Mouse (Mus musculus) megakaryocyte-erythroid progenitor cell, adult 5-6 weeks (primary cell): ENCODE results near the gene Mycn. TPM values are rescaled to one million over a fixed set of nuclear protein-coding genes. Genes with fewer than 3 reads are reported as not detected.

Experiments
- ATAC-seq: replicated peaks from 2 replicates; pipeline ENCODE4 v1.8.0; 2016; ENCODE audit warnings: mild to moderate bottlenecking, inconsistent platforms; ENCODE audit not compliant: severe bottlenecking, poor library complexity, low FRiP score, low TSS enrichment
- total RNA-seq, 2 experiments: library from RNA; stranded (forward) in 1 of 2; stranded (reverse) in 1 of 2; fragments of 200-1000, 215-1000 nt in 1 of 2; fragments of >200 nt in 1 of 2; fragmentation: Nextera tagmentation in 1 of 2; gene quantifications; 2 replicates each; pipeline ENCODE4 v1.2.3; 2014 to 2017

Mycn gene
- total RNA-seq, 2 experiments from 2014 or later, result 3.1 to 5.2 TPM

GRCm38 (mm10) chr12:12928239-12928638 is 13.5 kb downstream of the Mycn start:
- ATAC-seq, result no peak

GRCm38 (mm10) chr12:12926975-12927527 is 14.7 kb downstream of the Mycn start:
- ATAC-seq, result no peak

- no peak for ATAC-seq
These were observed 17.3 kb downstream of the Mycn start for GRCm38 (mm10) chr12:12924446-12924845.

GRCm38 (mm10) chr12:12920166-12921157 is 21.3 kb downstream of the Mycn start:
- no peak for ATAC-seq

- ATAC-seq, result no peak
These were observed 25.4 kb downstream of the Mycn start for GRCm38 (mm10) chr12:12916298-12916697.

GRCm38 (mm10) chr12:12910356-12910979 is 31.2 kb downstream of the Mycn start:
- ATAC-seq, result no peak

GRCm38 (mm10) chr12:12909631-12910277 is 32.0 kb downstream of the Mycn start:
- ATAC-seq, result no peak

GRCm38 (mm10) chr12:12906771-12907170 is 34.9 kb downstream of the Mycn start:
- ATAC-seq, result no peak

GRCm38 (mm10) chr12:12906321-12906720 is 35.4 kb downstream of the Mycn start:
- ATAC-seq, result no peak

GRCm38 (mm10) chr12:12905117-12905516 is 36.6 kb downstream of the Mycn start:
- no peak for ATAC-seq

GRCm38 (mm10) chr12:12904512-12904953 is 37.2 kb downstream of the Mycn start:
- ATAC-seq, result no peak

- no peak for ATAC-seq
These were observed 37.6 kb downstream of the Mycn start for GRCm38 (mm10) chr12:12904086-12904485.

- ATAC-seq, result no peak
These were observed 39.3 kb downstream of the Mycn start for GRCm38 (mm10) chr12:12902403-12902802.

GRCm38 (mm10) chr12:12898356-12899126 is 43.2 kb downstream of the Mycn start:
- ATAC-seq, result no peak

- ATAC-seq, result no peak
These were observed 47.7 kb downstream of the Mycn start for GRCm38 (mm10) chr12:12893986-12894385.

- ATAC-seq, result no peak
These were observed 55.4 kb downstream of the Mycn start for GRCm38 (mm10) chr12:12886191-12886889.
